Mouse (Mus musculus) R1 (cell line): ENCODE data around the gene Vmn1r209.
A peak's percentile ranks its signal among the peaks of the same experiment; 100 is the strongest.
"Not testable (repeated sequence)": the region's sequence is repeated elsewhere in the genome, so short reads cannot be mapped to it uniquely, and the experiment has no call there.

ENCODE experiments used
- DNase-seq: peaks from one replicate; pipeline ENCODE4 v3.0.0-alpha.2; 2018; ENCODE audit warnings: low read depth, low spot score

Vmn1r209 gene

DNA sequence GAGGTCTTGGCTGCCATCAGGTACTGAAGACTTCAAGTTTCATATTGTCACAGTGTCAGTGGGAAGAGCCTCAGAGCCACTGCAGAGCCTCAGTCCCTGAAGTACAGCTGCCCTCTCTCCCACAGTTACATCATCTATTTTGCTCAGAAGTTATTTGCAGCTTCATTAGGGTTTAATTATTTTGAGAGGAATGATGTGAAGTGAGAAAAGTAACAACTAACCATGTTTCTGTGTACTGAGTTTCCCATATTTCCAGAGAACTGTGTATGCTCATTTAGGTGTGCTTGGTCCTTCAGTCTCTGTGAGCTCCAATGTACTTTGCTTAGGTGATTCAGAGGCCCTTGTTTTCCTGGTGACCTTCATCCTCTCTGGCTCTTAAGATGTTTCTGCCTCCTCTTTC lies at the start of gene Vmn1r209:
Vmn1r209 (minus strand) TSS at position 101 of the 400 bp plus-strand sequence.
- DNase-seq: not testable (repeated sequence)

DNA sequence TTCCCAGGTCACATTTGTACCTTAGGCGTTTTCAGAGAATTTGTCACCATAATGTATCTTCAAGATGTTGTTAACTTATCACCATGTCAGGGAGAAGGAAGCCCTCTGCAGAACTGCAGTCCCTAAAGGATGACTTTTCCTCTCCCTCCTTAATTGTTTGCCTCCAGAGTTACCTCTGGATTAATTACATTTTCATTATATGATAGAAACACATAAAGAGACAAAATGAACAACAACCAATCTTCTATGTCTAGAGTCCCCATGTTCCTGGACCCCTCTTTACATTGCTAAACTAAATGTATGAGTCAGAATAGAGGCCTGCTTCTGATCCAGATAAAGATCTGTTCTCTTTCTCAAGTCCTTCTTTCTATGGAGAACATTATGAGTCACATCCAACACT lies 48.0 kb upstream of the Vmn1r209 start, which contains the start of gene Vmn1r211:
Vmn1r211 (minus strand) TSS at position 101 of the 400 bp plus-strand sequence.
- DNase-seq: no peak

DNA sequence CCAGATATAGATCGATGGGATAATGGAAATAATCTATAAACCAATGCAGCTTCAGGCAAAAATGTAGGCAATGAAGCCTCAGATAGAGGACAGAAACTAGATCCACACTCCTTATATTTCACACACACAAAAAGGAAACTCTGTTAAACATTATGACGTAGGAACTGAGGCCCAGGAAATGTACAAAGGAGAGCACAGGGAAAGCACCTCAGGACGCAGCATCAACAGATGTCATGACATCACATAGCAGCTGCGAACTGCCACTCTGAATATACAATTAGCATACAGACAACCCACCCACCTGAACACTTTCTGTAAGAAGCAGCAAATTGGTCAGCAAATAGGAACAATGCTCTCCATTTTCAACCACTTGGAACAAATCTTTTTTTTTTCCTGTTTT lies 45.3 kb upstream of the Vmn1r209 start:
- no peak for DNase-seq

DNA sequence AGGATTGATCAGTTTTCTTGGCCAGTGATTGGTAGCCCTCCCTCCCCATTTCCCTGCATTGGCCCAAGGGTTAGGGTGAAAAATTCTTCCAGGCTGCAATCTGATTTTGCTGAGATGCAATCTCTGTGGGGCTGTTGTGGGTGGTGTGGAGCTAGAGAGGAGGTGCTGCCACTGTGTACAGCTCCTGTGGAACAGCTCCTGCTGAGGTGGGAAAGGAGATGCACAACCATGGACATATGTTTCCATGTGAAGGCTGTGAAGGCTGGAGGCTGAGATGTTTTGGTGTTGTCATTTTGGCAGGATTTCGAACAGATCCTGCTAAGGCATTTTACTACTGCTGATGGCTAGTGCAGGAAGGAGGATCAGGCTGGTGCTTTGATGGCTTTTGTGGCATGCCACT lies 37.3 kb upstream of the Vmn1r209 start:
- DNase-seq: no peak

DNA sequence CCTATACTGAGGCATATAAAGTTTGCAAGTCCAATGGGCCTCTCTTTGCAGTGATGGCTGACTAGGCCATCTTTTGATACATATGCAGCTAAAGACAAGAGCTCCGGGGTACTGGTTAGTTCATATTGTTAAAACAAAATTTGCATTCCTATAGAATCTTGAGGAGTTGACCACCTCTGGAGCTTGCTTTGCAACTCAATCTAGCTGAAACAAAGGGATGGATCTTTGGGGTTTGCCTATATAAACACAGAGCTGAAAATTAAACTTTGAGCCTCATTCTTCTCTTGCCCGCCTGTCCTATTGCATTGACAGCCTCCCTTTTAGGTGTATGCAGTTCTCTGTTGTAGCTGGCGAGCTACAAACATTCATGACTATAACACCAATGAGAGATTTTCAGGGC lies 34.8 kb upstream of the Vmn1r209 start:
- DNase-seq: peak; percentile 91

DNA sequence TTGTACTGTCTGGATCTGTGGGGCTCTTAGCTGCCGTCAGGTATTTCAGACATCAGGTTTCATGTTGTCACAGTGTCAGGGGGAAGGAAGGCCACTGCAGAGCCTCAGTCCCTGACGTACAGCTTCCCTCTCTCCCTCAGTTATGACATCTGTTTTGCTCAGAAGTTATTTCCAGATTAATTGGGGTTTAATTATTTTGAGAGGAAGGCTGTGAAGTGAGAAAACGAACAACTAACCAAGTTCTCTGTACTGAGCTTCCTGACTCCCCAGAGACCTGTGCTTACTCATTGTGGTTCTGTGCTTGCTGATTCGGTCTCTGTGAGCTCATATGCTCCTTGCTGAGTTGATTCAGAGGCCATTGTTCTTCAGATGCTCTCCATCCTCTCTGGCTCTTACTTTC lies 21.8 kb upstream of the Vmn1r209 start, which contains the start of gene Vmn1r210:
Vmn1r210 (minus strand) TSS at position 101 of the 400 bp plus-strand sequence.
- no peak for DNase-seq

DNA sequence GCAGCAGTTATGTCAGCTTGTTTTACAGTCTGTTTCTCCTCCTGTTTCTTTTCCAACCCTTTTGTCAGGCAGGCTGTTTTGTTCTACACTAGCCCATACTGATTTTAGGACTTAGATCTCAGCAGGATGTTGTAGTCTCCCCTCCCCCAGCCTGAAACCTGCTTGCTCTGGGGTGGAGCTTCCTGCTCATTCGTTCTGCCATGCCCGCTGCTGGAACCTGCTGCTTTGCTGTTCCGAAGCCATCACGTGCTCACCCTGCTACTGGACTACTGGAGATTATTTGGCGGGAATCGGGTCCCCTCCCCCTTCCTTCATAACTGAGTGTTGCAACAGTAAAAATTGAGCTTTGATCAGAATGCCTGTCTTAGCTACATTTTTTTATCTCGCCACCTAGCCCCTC lies 19.9 kb upstream of the Vmn1r209 start:
- peak; percentile 84 for DNase-seq

DNA sequence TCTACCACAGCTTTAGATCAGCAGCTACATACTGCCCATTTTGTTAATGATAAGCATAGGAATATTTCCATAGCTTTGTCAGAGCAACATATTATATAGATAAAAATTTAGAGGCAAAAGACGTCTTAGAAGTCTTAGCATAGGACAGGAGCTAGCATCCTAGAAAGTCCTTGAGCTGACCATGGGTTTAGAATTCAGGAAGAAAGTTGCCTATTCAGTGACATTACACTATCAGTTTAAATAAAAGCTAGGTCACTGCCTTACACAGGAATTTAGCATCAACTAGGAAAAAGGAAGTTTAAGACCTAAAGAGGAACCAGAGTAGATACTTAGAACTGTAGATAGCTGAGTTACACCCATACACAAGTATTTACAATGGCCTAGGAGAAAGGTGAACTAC lies 12.1 kb upstream of the Vmn1r209 start:
- DNase-seq: not testable (repeated sequence)

DNA sequence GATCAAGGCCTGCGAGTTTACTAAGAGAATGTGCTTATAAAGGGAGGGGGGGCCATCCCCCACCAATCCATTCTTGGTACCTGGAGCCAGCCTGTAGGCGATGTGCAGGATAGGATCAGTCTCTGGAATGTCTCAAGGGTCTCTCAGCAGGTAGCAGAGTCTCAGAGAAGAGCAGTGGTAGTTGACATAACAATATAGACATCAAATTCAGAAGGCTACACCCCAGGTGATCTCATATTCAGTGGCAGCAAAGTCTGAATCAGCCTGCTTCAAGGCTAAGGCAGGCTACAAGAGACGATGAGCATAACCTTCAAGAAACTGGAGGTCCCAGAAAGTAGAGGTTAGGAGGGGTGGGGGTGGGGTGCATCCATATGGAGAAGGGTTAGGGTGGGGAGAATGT lies 21.4 kb downstream of the Vmn1r209 start:
- peak; percentile 68 for DNase-seq

DNA sequence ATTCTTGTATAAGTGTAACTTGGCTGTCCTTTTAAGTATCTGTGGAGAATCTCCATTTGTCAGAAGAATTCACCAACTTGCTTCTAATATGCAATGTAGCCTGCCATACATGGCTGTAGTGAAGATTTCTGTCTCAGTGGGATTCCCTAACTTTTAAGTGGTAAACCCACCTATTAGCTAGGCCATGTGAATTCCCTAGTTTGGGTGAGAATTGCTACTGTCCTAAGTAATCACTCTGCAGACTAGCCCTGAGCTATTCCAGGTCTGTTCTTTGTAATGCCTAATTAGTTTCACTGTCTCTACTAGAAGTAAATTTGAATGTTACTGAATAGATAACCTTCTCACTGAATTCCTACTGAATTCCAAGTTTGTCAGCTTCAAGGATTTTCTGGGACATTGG lies 25.3 kb downstream of the Vmn1r209 start:
- peak; percentile 74 for DNase-seq

DNA sequence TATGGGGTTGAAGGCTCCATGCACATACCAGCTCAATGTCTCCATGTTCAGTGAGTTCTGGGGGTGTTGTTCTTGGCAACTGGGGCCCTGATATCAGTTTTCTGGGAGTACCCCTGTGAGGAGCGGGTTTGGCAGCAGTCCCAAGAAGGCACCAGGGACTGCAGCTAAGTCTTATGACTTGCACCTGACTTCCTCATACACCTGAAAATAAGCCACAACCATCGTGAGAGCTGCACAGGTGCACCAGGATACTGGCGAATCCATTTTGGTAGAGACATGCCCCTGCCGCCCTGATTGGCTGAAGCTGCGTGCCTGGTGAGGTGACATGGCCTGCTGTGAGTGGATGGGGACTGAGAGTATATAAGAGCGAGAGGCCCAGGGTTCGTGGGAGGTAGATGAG lies 32.2 kb downstream of the Vmn1r209 start, which contains the start of gene Vmn1r208:
Vmn1r208 (minus strand) TSS at position 101 of the 400 bp plus-strand sequence.
- DNase-seq: not testable (repeated sequence)

DNA sequence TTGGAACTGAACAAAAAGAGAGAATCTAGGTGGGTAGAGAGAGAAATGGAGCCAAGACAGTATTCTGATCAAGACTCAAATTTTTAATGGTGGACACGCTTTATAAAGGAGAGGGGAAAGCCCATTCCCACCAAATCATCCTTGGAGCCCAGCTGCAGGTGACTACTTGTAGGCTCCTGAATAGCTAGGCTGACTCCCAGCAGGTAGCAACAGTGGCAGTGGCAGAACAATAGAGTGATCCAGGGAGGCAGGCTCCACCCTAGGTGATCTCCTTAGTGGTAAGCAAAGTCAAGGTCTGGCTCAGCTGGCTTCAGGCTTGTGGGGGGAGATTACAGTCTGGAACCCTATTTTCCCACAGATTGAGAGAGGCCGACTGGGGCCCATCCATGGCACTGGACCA lies 37.9 kb downstream of the Vmn1r209 start:
- peak; percentile 68 for DNase-seq
